Mouse (Mus musculus): ENCODE measurements around the gene Irx2. TPM values are rescaled to one million over a fixed set of nuclear protein-coding genes. Genes with fewer than 3 reads are reported as not detected.
A peak's percentile ranks its signal among the peaks of the same experiment; 100 is the strongest.

The Irx2 gene
- polyA plus RNA-seq, 1 experiment = 17.5 TPM

DNA sequence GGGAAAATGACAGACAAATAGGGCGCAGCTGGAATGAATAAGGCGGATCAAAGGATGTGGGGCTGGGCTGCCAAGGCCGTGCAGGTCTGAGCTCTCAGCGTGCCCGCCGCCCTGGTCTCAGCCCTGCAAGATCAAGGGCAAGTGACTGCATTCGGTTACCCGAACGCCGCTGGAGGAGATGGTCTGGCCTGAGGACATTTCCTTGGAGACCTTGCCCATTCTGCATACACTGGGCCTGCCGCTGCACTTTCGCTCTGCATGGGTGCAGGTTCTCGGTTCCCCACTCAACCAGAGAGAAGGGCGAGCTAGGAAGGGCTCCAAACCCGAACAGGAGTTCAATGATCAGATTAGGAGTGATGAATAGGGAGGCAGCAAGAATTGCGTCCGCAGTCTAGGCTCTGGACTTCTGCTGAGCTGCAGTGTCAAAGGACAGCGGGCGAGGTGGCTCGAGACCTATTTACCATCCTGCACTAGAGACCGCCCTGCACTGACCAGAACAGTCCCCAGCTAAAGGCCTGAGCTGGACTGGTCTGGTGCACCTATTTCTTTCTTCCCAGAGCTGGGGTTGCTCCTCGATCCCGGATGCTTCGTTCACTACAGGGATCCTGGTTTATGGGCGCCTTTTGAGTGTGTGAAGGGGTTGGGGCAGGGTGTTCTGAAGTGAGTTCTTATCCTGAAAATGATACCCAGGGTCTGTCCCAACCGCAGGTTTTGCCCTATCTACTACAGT lies 9.9 kb downstream of the Irx2 start:
- peaks cover 2% of the 10 kb centered on the region; the same call in 1 of the 2 replicates for H3K27me3 ChIP-seq (ENCODE audit: control insufficient read depth, insufficient read depth, low read length)

GRCm38 (mm10) chr13:72639441-72640130 lies 11.0 kb downstream of the Irx2 start:
- Histone ChIP-seq H3K27ac (ENCODE audit: insufficient read depth, low read length) (no peak overlapping the region), H3K27me3 (ENCODE audit: control insufficient read depth, insufficient read depth, low read length) (peaks cover 2% of the 10 kb centered on the region; the same call in 1 of the 2 replicates), H3K4me3 (replicated peaks; ENCODE audit: insufficient read depth, low read depth, low read length) (peak overlapping the region; percentile 86), H3K4me1 (ENCODE audit: control insufficient read depth, insufficient read depth, low read length) (no peaks in the 10 kb centered on the region)
- DNase-seq = peak in 1 of 2 experiments; percentile 42
- TF ChIP-seq CTCF (IDR thresholded peaks at IDR 0.05; ENCODE audit: borderline replicate concordance, insufficient read depth, low read depth, low read length) (no peak), POLR2A (IDR thresholded peaks at IDR 0.05; ENCODE audit: borderline replicate concordance, insufficient read depth, low read length) (no peak)
- WGBS = 1% methylated on average over 32 of the region's 32 CpGs

More for the DNA sequence above, 9.9 kb downstream of the Irx2 start:
- Histone ChIP-seq H3K4me3 (replicated peaks; ENCODE audit: insufficient read depth, low read depth, low read length) (no peak overlapping the region), H3K27ac (ENCODE audit: insufficient read depth, low read length) (no peak overlapping the region), H3K4me1 (ENCODE audit: control insufficient read depth, insufficient read depth, low read length) (no peaks in the 10 kb centered on the region)
- 70% methylated on average over 26 of the region's 26 CpGs for WGBS
- no peak for DNase-seq
- TF ChIP-seq CTCF (IDR thresholded peaks at IDR 0.05; ENCODE audit: borderline replicate concordance, insufficient read depth, low read depth, low read length) (no peak), POLR2A (IDR thresholded peaks at IDR 0.05; ENCODE audit: borderline replicate concordance, insufficient read depth, low read length) (no peak)

DNA sequence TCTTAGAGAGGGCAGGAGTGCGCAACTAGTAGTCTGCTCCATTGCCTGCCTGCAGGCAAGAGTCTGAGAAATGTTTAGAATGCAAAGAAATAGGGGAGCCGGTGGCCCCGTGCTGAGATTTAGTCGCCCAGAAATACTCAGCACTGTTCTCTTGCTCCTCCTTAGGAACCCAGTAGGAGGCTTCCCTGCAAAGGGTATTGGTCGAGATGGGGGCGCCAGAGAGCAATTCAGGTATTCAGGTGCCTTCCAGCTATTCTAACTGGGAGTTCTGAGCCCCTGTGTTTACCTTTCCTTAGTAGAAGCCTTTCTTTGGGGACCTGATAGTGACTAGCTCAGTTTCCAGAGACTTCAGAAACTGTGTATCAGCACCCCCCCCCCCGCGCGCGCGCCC lies 11.5 kb downstream of the Irx2 start:
- H3K4me3 ChIP-seq (replicated peaks; ENCODE audit: insufficient read depth, low read depth, low read length) = peak overlapping the region; percentile 86
- 20% methylated on average over 11 of the region's 11 CpGs for WGBS
- TF ChIP-seq POLR2A (IDR thresholded peaks at IDR 0.05; ENCODE audit: borderline replicate concordance, insufficient read depth, low read length) (no peak), CTCF (IDR thresholded peaks at IDR 0.05; ENCODE audit: borderline replicate concordance, insufficient read depth, low read depth, low read length) (peak; percentile 29; the same call in 1 of the 2 replicates)
- no peaks in the 10 kb centered on the region for H3K4me1 ChIP-seq (ENCODE audit: control insufficient read depth, insufficient read depth, low read length)
- H3K27me3 ChIP-seq (ENCODE audit: control insufficient read depth, insufficient read depth, low read length) = peaks cover 2% of the 10 kb centered on the region; the same call in 1 of the 2 replicates
- H3K27ac ChIP-seq (ENCODE audit: insufficient read depth, low read length) = no peak overlapping the region
- DNase-seq = peak; percentile 52 to 57

DNA sequence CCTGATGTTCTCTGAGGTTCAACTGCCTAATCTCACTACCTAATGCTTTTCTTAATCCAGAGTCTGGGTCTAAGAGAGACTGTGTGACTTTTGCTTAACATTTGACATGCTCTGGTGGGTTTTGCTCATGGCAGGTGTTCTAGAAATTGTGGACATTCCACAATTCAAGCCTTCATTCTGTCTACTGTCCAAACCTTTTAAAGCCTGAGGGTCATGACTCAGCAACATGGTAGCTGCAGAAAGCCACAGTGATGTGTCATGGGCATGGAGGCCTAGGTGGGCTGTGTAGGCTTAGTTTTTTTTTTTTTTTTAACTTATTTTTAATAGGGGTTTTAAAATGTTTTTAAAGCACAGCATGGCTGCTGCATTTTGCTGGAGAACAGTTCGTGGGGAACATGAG lies 27.8 kb downstream of the Irx2 start:
- no peak for DNase-seq
- no peaks in the 10 kb centered on the region for H3K4me1 ChIP-seq (ENCODE audit: control insufficient read depth, insufficient read depth, low read length)
- TF ChIP-seq CTCF (IDR thresholded peaks at IDR 0.05; ENCODE audit: borderline replicate concordance, insufficient read depth, low read depth, low read length) = no peak
- no peak for TF ChIP-seq POLR2A (IDR thresholded peaks at IDR 0.05; ENCODE audit: borderline replicate concordance, insufficient read depth, low read length)
- 40% methylated on average over 1 of the region's 1 CpGs for WGBS
- H3K4me3 ChIP-seq (replicated peaks; ENCODE audit: insufficient read depth, low read depth, low read length) = no peak overlapping the region
- H3K27ac ChIP-seq (ENCODE audit: insufficient read depth, low read length) = no peak overlapping the region
- H3K27me3 ChIP-seq (ENCODE audit: control insufficient read depth, insufficient read depth, low read length) = no peaks in the 10 kb centered on the region

DNA sequence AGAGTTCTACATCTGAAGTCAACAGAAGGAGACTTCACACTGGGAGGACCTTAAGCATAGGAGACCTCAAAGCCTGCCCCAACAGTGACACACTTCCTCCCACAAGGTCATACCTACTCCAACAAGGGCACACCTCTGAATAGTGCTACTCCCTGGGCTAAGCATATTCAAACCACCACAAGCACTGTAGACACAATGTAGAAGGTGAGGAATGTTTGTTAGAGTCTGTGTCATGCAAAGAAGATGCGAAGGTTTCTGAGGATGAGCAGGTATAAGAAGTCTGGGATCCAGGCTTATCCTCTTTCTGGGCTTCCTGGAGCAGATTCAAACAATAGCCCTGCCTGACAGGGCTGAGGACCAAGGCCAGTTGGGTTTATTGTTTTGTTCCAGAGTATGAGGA lies 47.2 kb downstream of the Irx2 start:
- H3K27me3 ChIP-seq (ENCODE audit: control insufficient read depth, insufficient read depth, low read length) = no peaks in the 10 kb centered on the region
- no peak for DNase-seq
- TF ChIP-seq CTCF (IDR thresholded peaks at IDR 0.05; ENCODE audit: borderline replicate concordance, insufficient read depth, low read depth, low read length) (no peak), POLR2A (IDR thresholded peaks at IDR 0.05; ENCODE audit: borderline replicate concordance, insufficient read depth, low read length) (no peak)
- WGBS = 95% methylated on average over 1 of the region's 1 CpGs
- H3K27ac ChIP-seq (ENCODE audit: insufficient read depth, low read length) = no peak overlapping the region
- H3K4me3 ChIP-seq (replicated peaks; ENCODE audit: insufficient read depth, low read depth, low read length) = no peak overlapping the region
- peaks cover 2% of the 10 kb centered on the region; the same call in 1 of the 2 replicates for H3K4me1 ChIP-seq (ENCODE audit: control insufficient read depth, insufficient read depth, low read length)

All from cerebellum, adult 2 months (tissue).